Mouse (Mus musculus): Measurements from ENCODE around the gene Cmpk2. TPM values are rescaled to one million over a fixed set of nuclear protein-coding genes. Genes with fewer than 3 reads are reported as not detected.
"Not testable (repeated sequence)": the region's sequence is repeated elsewhere in the genome, so short reads cannot be mapped to it uniquely, and the experiment has no call there.

Cmpk2 gene
- polyA plus RNA-seq (2014; fragmentation: Nextera tagmentation; extraction: Ambion mirVana), result 8.8 and 10.0 TPM in 2 replicates

- Histone ChIP-seq H3K27me3 (ENCODE audit: control insufficient read depth, insufficient read depth, low read length) (no peaks in the 10 kb centered on the region), H3K9ac (ENCODE audit: low read length) (peak within 1 kb of the TSS; percentile 84), H3K27ac (ENCODE audit: low read depth, low read length) (peak within 1 kb of the TSS; percentile 72), H3K4me3 (ENCODE audit: low read depth, low read length) (peak within 1 kb of the TSS; percentile 61), H3K36me3 (ENCODE audit: control insufficient read depth, insufficient read depth, low read length) (no peaks in the 10 kb centered on the region), H3K9me3 (ENCODE audit: control insufficient read depth, low read length) (no peaks in the 10 kb centered on the region), H3K4me2 (ENCODE audit: low read depth) (peak within 1 kb of the TSS; percentile 98), H3K4me1 (ENCODE audit: control insufficient read depth, insufficient read depth, low read length) (no peaks in the 10 kb centered on the region; the same call in 1 of the 2 replicates)
- ATAC-seq (ENCODE audit: insufficient read depth, low FRiP score, low TSS enrichment) (peak; percentile 80), DNase-seq (ENCODE audit: low spot score) (peak; percentile 84)
- WGBS, result under 1% methylated on average over 69 of the region's 69 CpGs
Measured at GRCm38 (mm10) chr12:26469098-26470041, at the start of gene Cmpk2. Cmpk2 (plus strand) TSS chr12:26469204.

- DNase-seq (ENCODE audit: low spot score) (no peak), ATAC-seq (ENCODE audit: insufficient read depth, low FRiP score, low TSS enrichment) (no peak)
- Histone ChIP-seq H3K9ac (ENCODE audit: low read length) (no peak overlapping the region), H3K4me1 (ENCODE audit: control insufficient read depth, insufficient read depth, low read length) (no peaks in the 10 kb centered on the region), H3K9me3 (ENCODE audit: control insufficient read depth, low read length) (no peaks in the 10 kb centered on the region), H3K4me3 (ENCODE audit: low read depth, low read length) (no peak overlapping the region), H3K36me3 (ENCODE audit: control insufficient read depth, insufficient read depth, low read length) (no peaks in the 10 kb centered on the region), H3K27me3 (ENCODE audit: control insufficient read depth, insufficient read depth, low read length) (no peaks in the 10 kb centered on the region), H3K4me2 (ENCODE audit: low read depth) (no peak overlapping the region), H3K27ac (ENCODE audit: low read depth, low read length) (no peak overlapping the region)
- WGBS, result 95% methylated on average over 2 of the region's 2 CpGs
Measured at GRCm38 (mm10) chr12:26424841-26425240, 44.2 kb upstream of the Cmpk2 start.

- not testable (repeated sequence) for H3K4me1 ChIP-seq (ENCODE audit: control insufficient read depth, insufficient read depth, low read length); H3K27ac ChIP-seq (ENCODE audit: low read depth, low read length); DNase-seq (ENCODE audit: low spot score); ATAC-seq (ENCODE audit: insufficient read depth, low FRiP score, low TSS enrichment); H3K36me3 ChIP-seq (ENCODE audit: control insufficient read depth, insufficient read depth, low read length); H3K27me3 ChIP-seq (ENCODE audit: control insufficient read depth, insufficient read depth, low read length); H3K4me2 ChIP-seq (ENCODE audit: low read depth); H3K9me3 ChIP-seq (ENCODE audit: control insufficient read depth, low read length); H3K4me3 ChIP-seq (ENCODE audit: low read depth, low read length); H3K9ac ChIP-seq (ENCODE audit: low read length)
- 82% methylated on average over 2 of the region's 2 CpGs for WGBS
Measured at GRCm38 (mm10) chr12:26428771-26429170, 40.2 kb upstream of the Cmpk2 start.

- Histone ChIP-seq H3K27ac (ENCODE audit: low read depth, low read length) (no peak overlapping the region), H3K27me3 (ENCODE audit: control insufficient read depth, insufficient read depth, low read length) (no peaks in the 10 kb centered on the region), H3K9me3 (ENCODE audit: control insufficient read depth, low read length) (no peaks in the 10 kb centered on the region), H3K4me3 (ENCODE audit: low read depth, low read length) (no peak overlapping the region), H3K4me2 (ENCODE audit: low read depth) (no peak overlapping the region), H3K9ac (ENCODE audit: low read length) (no peak overlapping the region), H3K4me1 (ENCODE audit: control insufficient read depth, insufficient read depth, low read length) (no peaks in the 10 kb centered on the region), H3K36me3 (ENCODE audit: control insufficient read depth, insufficient read depth, low read length) (no peaks in the 10 kb centered on the region)
- DNase-seq (ENCODE audit: low spot score) (no peak), ATAC-seq (ENCODE audit: insufficient read depth, low FRiP score, low TSS enrichment) (no peak)
- 89% methylated on average over 4 of the region's 4 CpGs for WGBS
Measured at GRCm38 (mm10) chr12:26436334-26436733, 32.7 kb upstream of the Cmpk2 start.

- H3K4me1 ChIP-seq (ENCODE audit: control insufficient read depth, insufficient read depth, low read length), result no peaks in the 10 kb centered on the region
- no peak overlapping the region for H3K4me3 ChIP-seq (ENCODE audit: low read depth, low read length)
- WGBS, result 76% methylated on average over 3 of the region's 3 CpGs
- no peaks in the 10 kb centered on the region for H3K9me3 ChIP-seq (ENCODE audit: control insufficient read depth, low read length)
- no peaks in the 10 kb centered on the region for H3K27me3 ChIP-seq (ENCODE audit: control insufficient read depth, insufficient read depth, low read length)
- H3K4me2 ChIP-seq (ENCODE audit: low read depth), result no peak overlapping the region
- H3K9ac ChIP-seq (ENCODE audit: low read length), result no peak overlapping the region
- no peaks in the 10 kb centered on the region for H3K36me3 ChIP-seq (ENCODE audit: control insufficient read depth, insufficient read depth, low read length)
- ATAC-seq (ENCODE audit: insufficient read depth, low FRiP score, low TSS enrichment), result no peak
- DNase-seq (ENCODE audit: low spot score), result no peak
- no peak overlapping the region for H3K27ac ChIP-seq (ENCODE audit: low read depth, low read length)
Measured at GRCm38 (mm10) chr12:26437950-26438349, 31.1 kb upstream of the Cmpk2 start.

- no peak overlapping the region for H3K4me3 ChIP-seq (ENCODE audit: low read depth, low read length)
- no peaks in the 10 kb centered on the region for H3K4me1 ChIP-seq (ENCODE audit: control insufficient read depth, insufficient read depth, low read length)
- H3K27ac ChIP-seq (ENCODE audit: low read depth, low read length), result no peak overlapping the region
- no peaks in the 10 kb centered on the region for H3K27me3 ChIP-seq (ENCODE audit: control insufficient read depth, insufficient read depth, low read length)
- 81% methylated on average over 3 of the region's 3 CpGs for WGBS
- H3K9me3 ChIP-seq (ENCODE audit: control insufficient read depth, low read length), result no peaks in the 10 kb centered on the region
- H3K4me2 ChIP-seq (ENCODE audit: low read depth), result no peak overlapping the region
- DNase-seq (ENCODE audit: low spot score) (no peak), ATAC-seq (ENCODE audit: insufficient read depth, low FRiP score, low TSS enrichment) (no peak)
- H3K36me3 ChIP-seq (ENCODE audit: control insufficient read depth, insufficient read depth, low read length), result no peaks in the 10 kb centered on the region
- H3K9ac ChIP-seq (ENCODE audit: low read length), result no peak overlapping the region
Measured at GRCm38 (mm10) chr12:26439366-26439765, 29.6 kb upstream of the Cmpk2 start.

- DNase-seq (ENCODE audit: low spot score) (peak; percentile 68), ATAC-seq (ENCODE audit: insufficient read depth, low FRiP score, low TSS enrichment) (no peak)
- no peaks in the 10 kb centered on the region for H3K27me3 ChIP-seq (ENCODE audit: control insufficient read depth, insufficient read depth, low read length)
- H3K9ac ChIP-seq (ENCODE audit: low read length), result no peak overlapping the region
- H3K4me1 ChIP-seq (ENCODE audit: control insufficient read depth, insufficient read depth, low read length), result no peaks in the 10 kb centered on the region
- H3K9me3 ChIP-seq (ENCODE audit: control insufficient read depth, low read length), result no peaks in the 10 kb centered on the region
- 1% methylated on average over 2 of the region's 2 CpGs for WGBS
- H3K27ac ChIP-seq (ENCODE audit: low read depth, low read length), result no peak overlapping the region
- H3K36me3 ChIP-seq (ENCODE audit: control insufficient read depth, insufficient read depth, low read length), result no peaks in the 10 kb centered on the region
- H3K4me3 ChIP-seq (ENCODE audit: low read depth, low read length), result no peak overlapping the region
- no peak overlapping the region for H3K4me2 ChIP-seq (ENCODE audit: low read depth)
Measured at GRCm38 (mm10) chr12:26444054-26444453, 24.9 kb upstream of the Cmpk2 start.

GRCm38 (mm10) chr12:26444511-26444910, 24.5 kb upstream of the Cmpk2 start:
- 90% methylated on average over 2 of the region's 2 CpGs for WGBS
- Histone ChIP-seq H3K9me3 (ENCODE audit: control insufficient read depth, low read length) (no peaks in the 10 kb centered on the region), H3K4me3 (ENCODE audit: low read depth, low read length) (no peak overlapping the region), H3K9ac (ENCODE audit: low read length) (no peak overlapping the region), H3K4me1 (ENCODE audit: control insufficient read depth, insufficient read depth, low read length) (no peaks in the 10 kb centered on the region), H3K27ac (ENCODE audit: low read depth, low read length) (no peak overlapping the region), H3K27me3 (ENCODE audit: control insufficient read depth, insufficient read depth, low read length) (no peaks in the 10 kb centered on the region), H3K36me3 (ENCODE audit: control insufficient read depth, insufficient read depth, low read length) (no peaks in the 10 kb centered on the region), H3K4me2 (ENCODE audit: low read depth) (no peak overlapping the region)
- no peak for DNase-seq (ENCODE audit: low spot score)
- no peak for ATAC-seq (ENCODE audit: insufficient read depth, low FRiP score, low TSS enrichment)
